Mouse (Mus musculus) small intestine, adult 2 months (tissue): ENCODE data around the gene Prkca. TPM values are rescaled to one million over a fixed set of nuclear protein-coding genes. Genes with fewer than 3 reads are reported as not detected.

ENCODE experiments used
- H3K27ac ChIP-seq: fragments of 200-500 bp; 2 replicates; pipeline ENCODE4 v1.5.1; 2012; ENCODE audit warnings: low read depth, low read length, control low read depth, inconsistent platforms; ENCODE audit not compliant: insufficient read depth
- H3K27me3 ChIP-seq: fragments of 200-500 bp; 2 replicates; pipeline ENCODE4 v1.6.1; 2012; ENCODE audit warnings: mild to moderate bottlenecking, moderate library complexity, low read length, inconsistent platforms; ENCODE audit not compliant: control insufficient read depth, insufficient read depth
- H3K36me3 ChIP-seq: fragments of 200-500 bp; 2 replicates; pipeline ENCODE4 v1.6.1; 2012; ENCODE audit warnings: mild to moderate bottlenecking, low read length, control low read depth, inconsistent platforms; ENCODE audit not compliant: control insufficient read depth, insufficient read depth
- H3K4me1 ChIP-seq: fragments of 200-500 bp; 2 replicates; pipeline ENCODE4 v1.6.1; 2012; ENCODE audit warnings: low read length, inconsistent platforms, mixed read lengths; ENCODE audit not compliant: control insufficient read depth, insufficient read depth, insufficient read length
- H3K4me3 ChIP-seq: fragments of 200-500 bp; 2 replicates; pipeline ENCODE4 v1.5.1; 2012; ENCODE audit warnings: low read depth, mild to moderate bottlenecking, control low read depth, inconsistent platforms, low read length, moderate library complexity
- CTCF ChIP-seq: fragments of 200-500 bp; IDR thresholded peaks from 2 replicates; pipeline ENCODE4 v1.5.1; 2012; ENCODE audit warnings: low read depth, mild to moderate bottlenecking, control low read depth, inconsistent platforms, low read length, moderate library complexity, mixed read lengths; ENCODE audit not compliant: insufficient replicate concordance, insufficient read length; ENCODE audit errors: extremely low read depth
- POLR2A ChIP-seq: fragments of 200-500 bp; IDR thresholded peaks from 2 replicates; pipeline ENCODE4 v1.6.1; 2012; ENCODE audit warnings: low read depth, mild to moderate bottlenecking, control low read depth, inconsistent platforms, low read length, moderate library complexity
- WGBS: fragments of 180-500 bp; shearing (Covaris S2); methylation state at CpG from one replicate; pipeline ENCODE4 v1.1.7; 2018; 5-methylcytosine and 5-hydroxymethylcytosine counted together
- polyA plus RNA-seq: library from polyadenylated mRNA; depleted of rRNA; stranded (reverse); fragments of >200 nt; gene quantifications from 2 replicates; pipeline ENCODE4 v1.2.3, GENCODE M21; 2012

Gene Prkca
- polyA plus RNA-seq, 1 experiment = 13.9 TPM

DNA sequence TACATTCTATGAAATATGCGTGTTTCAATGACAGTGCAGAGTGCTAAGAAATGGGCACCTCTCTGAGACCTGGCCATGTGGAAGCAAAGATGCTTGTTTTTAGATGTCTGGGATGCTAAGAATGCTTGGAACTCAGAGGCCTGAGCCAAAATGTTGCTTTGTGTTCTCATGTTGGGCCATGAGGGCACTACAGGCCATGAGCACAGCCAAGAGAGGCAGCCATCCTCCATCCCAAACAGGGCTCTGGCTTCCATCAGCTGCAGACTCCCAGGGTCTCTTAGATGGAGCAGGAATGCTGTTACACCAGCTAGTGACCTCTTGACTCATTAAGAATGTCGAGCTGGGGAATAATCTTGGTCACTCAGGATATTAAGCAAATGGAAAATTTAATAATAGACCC lies 224.9 kb downstream of the Prkca start:
- no peaks in the 10 kb centered on the region; the same call in 1 of the 2 replicates for H3K36me3 ChIP-seq
- peaks cover 4% of the 10 kb centered on the region; the same call in 1 of the 2 replicates for H3K4me1 ChIP-seq
- WGBS = 78% methylated on average over 2 of the region's 2 CpGs
- no peaks in the 10 kb centered on the region for H3K27me3 ChIP-seq
- no peak overlapping the region for H3K4me3 ChIP-seq
- TF ChIP-seq POLR2A (no peak), CTCF (no peak)
- no peak overlapping the region for H3K27ac ChIP-seq

DNA sequence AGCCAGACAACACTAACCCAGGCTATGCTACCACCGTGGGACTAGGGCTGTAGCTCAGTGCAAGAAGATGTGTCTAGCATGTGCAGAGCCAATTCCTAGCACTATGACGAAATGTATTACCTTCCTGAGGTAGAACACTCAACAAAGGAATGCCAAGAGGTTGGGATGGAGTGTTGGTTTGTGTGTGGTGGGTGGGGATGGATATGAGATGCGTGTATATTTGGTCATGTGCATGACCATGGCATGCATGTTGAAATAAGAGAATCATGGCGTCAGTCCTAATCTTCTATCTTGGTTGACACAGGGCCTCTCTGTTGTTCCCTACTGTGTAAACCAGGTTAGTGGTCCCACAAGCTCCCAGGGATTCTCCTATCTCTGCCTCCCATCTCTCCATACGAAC lies 225.5 kb downstream of the Prkca start:
- Histone ChIP-seq H3K4me1 (peaks cover 4% of the 10 kb centered on the region; the same call in 1 of the 2 replicates), H3K27me3 (no peaks in the 10 kb centered on the region), H3K27ac (no peak overlapping the region), H3K4me3 (no peak overlapping the region), H3K36me3 (no peaks in the 10 kb centered on the region; the same call in 1 of the 2 replicates)
- TF ChIP-seq CTCF (no peak), POLR2A (no peak)
- WGBS = 98% methylated on average over 5 of the region's 5 CpGs

- Histone ChIP-seq H3K4me1 (peaks cover 4% of the 10 kb centered on the region; the same call in 1 of the 2 replicates), H3K27me3 (no peaks in the 10 kb centered on the region), H3K27ac (no peak overlapping the region), H3K4me3 (no peak overlapping the region), H3K36me3 (no peaks in the 10 kb centered on the region; the same call in 1 of the 2 replicates)
- TF ChIP-seq POLR2A = no peak
- TF ChIP-seq CTCF = no peak
- WGBS = 91% methylated on average over 10 of the region's 10 CpGs
Measured at GRCm38 (mm10) chr11:108117360-108118050, 226.2 kb downstream of the Prkca start.

- H3K27me3 ChIP-seq = no peaks in the 10 kb centered on the region
- TF ChIP-seq CTCF (no peak), POLR2A (no peak)
- no peaks in the 10 kb centered on the region for H3K4me1 ChIP-seq
- 94% methylated on average over 3 of the region's 3 CpGs for whole genome bisulfite sequencing
- H3K4me3 ChIP-seq = no peak overlapping the region
- H3K27ac ChIP-seq = no peak overlapping the region
- no peaks in the 10 kb centered on the region; the same call in 1 of the 2 replicates for H3K36me3 ChIP-seq
Measured at GRCm38 (mm10) chr11:108114091-108114490, 229.6 kb downstream of the Prkca start.

DNA sequence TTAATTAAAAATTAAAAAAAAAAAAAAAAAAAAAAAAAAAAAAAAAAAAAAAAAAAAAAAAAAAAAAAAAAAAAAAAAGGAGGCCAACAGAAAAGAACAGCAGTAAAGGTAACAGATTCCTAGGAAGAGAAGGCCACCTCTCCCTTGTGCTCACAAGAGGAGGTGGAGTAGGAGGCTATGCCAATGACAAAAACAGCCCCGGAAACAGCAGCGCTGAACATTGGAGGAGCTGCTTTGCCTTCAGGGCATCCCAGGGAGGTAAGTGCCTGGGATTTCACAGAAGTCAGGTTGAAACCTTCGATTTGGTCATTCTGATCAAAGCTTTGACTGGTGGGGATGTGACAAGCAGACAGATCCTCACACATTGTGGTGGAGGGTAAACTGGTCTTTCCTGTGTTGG lies 231.3 kb downstream of the Prkca start:
- Histone ChIP-seq H3K27ac (no peak overlapping the region), H3K4me1 (no peaks in the 10 kb centered on the region), H3K36me3 (no peaks in the 10 kb centered on the region; the same call in 1 of the 2 replicates), H3K4me3 (no peak overlapping the region), H3K27me3 (no peaks in the 10 kb centered on the region)
- 80% methylated on average over 3 of the region's 3 CpGs for WGBS
- no peak for TF ChIP-seq POLR2A
- no peak for TF ChIP-seq CTCF

DNA sequence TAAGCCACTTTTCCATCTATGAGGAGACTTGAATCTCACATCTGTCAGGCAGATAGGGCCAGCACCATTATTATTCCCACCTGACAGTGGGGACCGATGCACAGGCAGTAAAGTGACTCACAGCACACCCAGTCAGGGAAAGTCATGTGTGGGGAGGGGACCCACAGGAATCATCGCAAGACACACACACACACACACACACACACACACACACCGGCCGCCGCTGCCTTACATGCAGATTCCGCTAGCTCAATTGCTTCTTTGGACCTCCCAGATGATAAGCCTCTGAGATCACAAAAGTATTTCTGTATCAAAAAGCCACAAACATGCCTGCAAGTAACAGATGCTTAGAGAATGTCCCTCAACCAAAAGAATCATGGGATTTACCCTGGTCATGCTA lies 239.6 kb downstream of the Prkca start:
- H3K27ac ChIP-seq = no peak overlapping the region
- no peak overlapping the region for H3K4me3 ChIP-seq
- H3K36me3 ChIP-seq = no peaks in the 10 kb centered on the region; the same call in 1 of the 2 replicates
- no peaks in the 10 kb centered on the region; the same call in 1 of the 2 replicates for H3K4me1 ChIP-seq
- TF ChIP-seq CTCF (no peak), POLR2A (no peak)
- WGBS = 92% methylated on average over 6 of the region's 6 CpGs
- H3K27me3 ChIP-seq = no peaks in the 10 kb centered on the region

- TF ChIP-seq CTCF (no peak), POLR2A (no peak)
- no peak overlapping the region for H3K27ac ChIP-seq
- H3K36me3 ChIP-seq = no peaks in the 10 kb centered on the region; the same call in 1 of the 2 replicates
- H3K27me3 ChIP-seq = no peaks in the 10 kb centered on the region
- 43% methylated on average over 8 of the region's 8 CpGs for WGBS
- H3K4me3 ChIP-seq = no peak overlapping the region
- no peaks in the 10 kb centered on the region; the same call in 1 of the 2 replicates for H3K4me1 ChIP-seq
Measured at GRCm38 (mm10) chr11:108101280-108101950, 242.3 kb downstream of the Prkca start.
